Mouse (Mus musculus) liver, postnatal 0 days (tissue): ENCODE data around the gene Batf. TPM values are rescaled to one million over a fixed set of nuclear protein-coding genes. Genes with fewer than 3 reads are reported as not detected.

Experiments used
- ATAC-seq: fragments of 200-750 bp; cut with Nextera tagmentation; 2 replicates; pipeline ENCODE4 v1.8.0; 2017; ENCODE audit warnings: mild to moderate bottlenecking, moderate library complexity
- DNase-seq: peaks from one replicate; pipeline ENCODE4 v3.0.0-alpha.2; 2016
- H3K27ac ChIP-seq: fragments of 300-500 bp; sonication (generic); 2 replicates; pipeline ENCODE4 v1.5.1; 2014; ENCODE audit warnings: antibody characterized with exemption, moderate library complexity, mild to moderate bottlenecking, low read depth
- H3K27me3 ChIP-seq: fragments of 300-500 bp; sonication (generic); 2 replicates; pipeline ENCODE4 v1.6.1; 2014; ENCODE audit warnings: low read length, control low read depth, mixed read lengths; ENCODE audit not compliant: insufficient read depth
- H3K36me3 ChIP-seq: fragments of 300-500 bp; sonication (generic); replicated peaks from 2 replicates; pipeline ENCODE4 v1.6.1; 2014; ENCODE audit warnings: mild to moderate bottlenecking, control low read depth, low read length, moderate library complexity, mixed read lengths; ENCODE audit not compliant: insufficient read depth
- H3K4me1 ChIP-seq: fragments of 300-500 bp; sonication (generic); 2 replicates; pipeline ENCODE4 v1.6.1; 2014; ENCODE audit warnings: antibody characterized with exemption, mild to moderate bottlenecking, control low read depth; ENCODE audit not compliant: insufficient read depth
- H3K4me2 ChIP-seq: fragments of 300-500 bp; sonication (generic); 2 replicates; pipeline ENCODE4 v1.6.1; 2014; ENCODE audit warnings: low read depth, mild to moderate bottlenecking, low read length, moderate library complexity, mixed read lengths
- H3K4me3 ChIP-seq: fragments of 300-500 bp; sonication (generic); 2 replicates; pipeline ENCODE4 v1.5.1; 2014; ENCODE audit warnings: low read depth, low read length
- H3K9ac ChIP-seq: fragments of 300-500 bp; sonication (generic); replicated peaks from 2 replicates; pipeline ENCODE4 v1.6.1; 2014; ENCODE audit warnings: mild to moderate bottlenecking, moderate library complexity
- H3K9me3 ChIP-seq: fragments of 300-500 bp; sonication (generic); 2 replicates; pipeline ENCODE4 v1.6.1; 2016; ENCODE audit warnings: mild to moderate bottlenecking, control low read depth, low read length, mixed read lengths
- CTCF ChIP-seq: sonication (generic); IDR thresholded peaks from 2 replicates; pipeline ENCODE4 v1.5.1; 2016; ENCODE audit warnings: antibody characterized with exemption, low read depth
- EP300 ChIP-seq: IDR thresholded peaks from 2 replicates; pipeline ENCODE4 v1.6.1; 2016; ENCODE audit warnings: antibody characterized with exemption, low read depth, mild to moderate bottlenecking
- WGBS: fragments of 180-500 bp; shearing (Covaris S2); extraction: QIAGEN DNeasy Blood & Tissue Kit; methylation state at CpG from one replicate; pipeline ENCODE4 v1.1.7; 2014; ENCODE audit not compliant: insufficient replicate concordance; 5-methylcytosine and 5-hydroxymethylcytosine counted together
- polyA plus RNA-seq: library from polyadenylated mRNA; unstranded; fragments of >200 nt; fragmentation: Nextera tagmentation; extraction: Ambion mirVana; gene quantifications from 2 replicates; pipeline ENCODE4 v1.2.1, GENCODE M21; 2015

Batf gene
- polyA plus RNA-seq, 1 experiment from 2014 or later = 3.3 TPM

GRCm38 (mm10) chr12:85710695-85711094 lies 24.2 kb downstream of the Batf start:
- 44% methylated on average over 7 of the region's 7 CpGs for WGBS
- H3K27ac ChIP-seq = no peak overlapping the region
- TF ChIP-seq CTCF (no peak), EP300 (no peak)
- no peak overlapping the region for H3K4me2 ChIP-seq
- H3K4me1 ChIP-seq = peaks cover 6% of the 10 kb centered on the region; the same call in 1 of the 2 replicates
- ATAC-seq (peak; percentile 23; the same call in 1 of the 2 replicates), DNase-seq (no peak)
- no peak overlapping the region for H3K4me3 ChIP-seq
- H3K9me3 ChIP-seq = no peaks in the 10 kb centered on the region
- H3K27me3 ChIP-seq = no peaks in the 10 kb centered on the region
- no peak overlapping the region for H3K9ac ChIP-seq
- H3K36me3 ChIP-seq = no peaks in the 10 kb centered on the region

GRCm38 (mm10) chr12:85712587-85712986 lies 26.1 kb downstream of the Batf start:
- Histone ChIP-seq H3K9me3 (no peaks in the 10 kb centered on the region), H3K27me3 (no peaks in the 10 kb centered on the region), H3K36me3 (no peaks in the 10 kb centered on the region), H3K9ac (no peak overlapping the region), H3K27ac (no peak overlapping the region), H3K4me2 (no peak overlapping the region), H3K4me3 (no peak overlapping the region), H3K4me1 (no peaks in the 10 kb centered on the region; the same call in 1 of the 2 replicates)
- WGBS = 84% methylated on average over 2 of the region's 2 CpGs
- no peak for ATAC-seq
- TF ChIP-seq EP300 (no peak), CTCF (no peak)
- DNase-seq = no peak

- H3K9ac ChIP-seq = no peak overlapping the region
- no peak for DNase-seq
- no peak overlapping the region for H3K4me2 ChIP-seq
- no peak overlapping the region for H3K4me3 ChIP-seq
- WGBS = 77% methylated on average over 5 of the region's 5 CpGs
- H3K9me3 ChIP-seq = no peaks in the 10 kb centered on the region
- H3K36me3 ChIP-seq = no peaks in the 10 kb centered on the region
- no peak for ATAC-seq
- H3K27ac ChIP-seq = no peak overlapping the region
- no peak for TF ChIP-seq CTCF
- no peak for TF ChIP-seq EP300
- H3K27me3 ChIP-seq = no peaks in the 10 kb centered on the region
- H3K4me1 ChIP-seq = no peaks in the 10 kb centered on the region; the same call in 1 of the 2 replicates
Observed at GRCm38 (mm10) chr12:85714126-85714525, 27.7 kb downstream of the Batf start.

DNA sequence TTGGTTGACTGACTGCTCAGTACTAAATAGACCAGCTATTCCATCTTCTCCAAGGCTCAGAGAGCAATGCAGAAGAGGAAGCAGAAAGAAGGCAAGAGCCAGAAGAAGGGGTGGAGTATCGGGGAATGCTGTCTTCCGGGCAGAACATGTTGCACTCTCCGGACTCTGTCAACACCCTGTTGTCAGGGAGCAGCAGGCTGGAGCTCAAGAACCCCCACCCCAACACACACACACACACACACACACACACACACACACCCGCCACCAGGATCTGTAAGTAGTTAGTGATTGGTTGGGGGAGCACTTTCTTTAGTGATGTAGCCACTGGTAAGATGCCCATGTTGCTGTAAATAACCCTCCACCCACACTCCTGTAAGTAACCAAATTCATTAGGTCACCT lies 38.8 kb downstream of the Batf start:
- no peak for ATAC-seq
- TF ChIP-seq EP300 = no peak
- no peak for TF ChIP-seq CTCF
- 52% methylated on average over 4 of the region's 4 CpGs for WGBS

DNA sequence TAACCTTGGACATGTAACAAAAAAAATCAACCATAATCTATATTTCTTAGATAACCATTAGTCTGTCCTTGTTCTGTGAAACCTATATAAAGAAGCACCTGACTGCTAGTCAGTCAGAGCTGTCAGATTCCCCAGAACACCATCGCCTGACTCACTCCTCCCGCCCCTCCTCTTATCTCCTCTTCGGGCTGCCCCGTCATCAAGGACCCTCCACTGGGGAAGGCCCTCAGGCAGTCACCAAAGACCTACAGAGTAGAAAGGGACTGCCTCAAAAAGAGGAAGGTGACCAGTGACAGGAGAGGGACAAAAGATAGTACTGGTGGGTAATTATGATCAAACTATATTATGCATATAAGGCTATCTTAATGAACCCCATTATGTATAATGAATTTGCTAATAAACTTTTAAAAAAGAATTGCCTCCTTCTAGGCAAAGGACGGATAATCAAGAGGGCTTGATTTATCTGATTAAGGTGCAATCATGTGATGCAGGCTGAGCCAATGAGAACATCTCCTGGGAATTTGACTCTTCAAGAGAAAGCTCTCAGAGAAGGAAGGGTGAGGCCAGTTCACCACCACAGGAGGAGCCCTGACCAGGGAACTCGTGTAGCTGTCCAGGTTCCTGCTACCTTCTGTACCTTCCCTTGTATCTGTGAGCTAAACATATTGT lies 40.4 kb downstream of the Batf start:
- Histone ChIP-seq H3K9ac (no peak overlapping the region), H3K36me3 (no peaks in the 10 kb centered on the region), H3K9me3 (no peaks in the 10 kb centered on the region), H3K4me1 (no peaks in the 10 kb centered on the region), H3K27ac (no peak overlapping the region), H3K4me2 (no peak overlapping the region), H3K4me3 (no peak overlapping the region), H3K27me3 (no peaks in the 10 kb centered on the region)
- ATAC-seq (no peak), DNase-seq (no peak)
- WGBS = 46% methylated on average over 6 of the region's 6 CpGs
- no peak for TF ChIP-seq EP300
- TF ChIP-seq CTCF = no peak

More for the DNA sequence above, 38.8 kb downstream of the Batf start:
- no peaks in the 10 kb centered on the region for H3K4me1 ChIP-seq
- no peaks in the 10 kb centered on the region for H3K27me3 ChIP-seq
- H3K9ac ChIP-seq = no peak overlapping the region
- H3K36me3 ChIP-seq = no peaks in the 10 kb centered on the region
- DNase-seq = no peak
- H3K9me3 ChIP-seq = no peaks in the 10 kb centered on the region
- H3K4me2 ChIP-seq = no peak overlapping the region
- no peak overlapping the region for H3K27ac ChIP-seq
- H3K4me3 ChIP-seq = no peak overlapping the region

DNA sequence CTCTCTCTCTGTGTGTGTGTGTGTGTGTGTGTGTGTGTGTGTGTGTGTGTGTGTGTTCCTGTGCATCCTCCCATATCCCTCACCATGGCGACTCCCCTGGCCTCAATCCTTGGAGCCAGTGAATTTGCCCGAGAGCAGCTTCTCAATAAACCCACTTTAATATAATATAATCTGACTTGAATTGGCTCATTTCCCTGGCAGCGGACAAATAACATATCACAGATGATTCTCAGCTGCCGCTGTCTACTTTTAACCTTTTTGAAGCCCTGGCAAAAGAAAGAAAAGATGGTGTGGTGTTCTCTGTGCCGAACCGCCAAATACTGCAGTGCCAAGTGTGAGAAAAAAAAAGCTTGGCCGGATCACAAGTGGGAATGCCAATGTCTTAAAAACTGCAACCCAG lies 41.7 kb downstream of the Batf start:
- TF ChIP-seq CTCF (no peak), EP300 (no peak)
- Histone ChIP-seq H3K4me1 (no peaks in the 10 kb centered on the region), H3K4me2 (no peak overlapping the region), H3K27ac (no peak overlapping the region), H3K9ac (no peak overlapping the region), H3K36me3 (no peaks in the 10 kb centered on the region), H3K4me3 (no peak overlapping the region), H3K27me3 (no peaks in the 10 kb centered on the region), H3K9me3 (no peaks in the 10 kb centered on the region)
- 77% methylated on average over 7 of the region's 7 CpGs for WGBS
- DNase-seq (no peak), ATAC-seq (no peak)
